Mouse (Mus musculus): ENCODE measurements around the gene Tstd1.

- TF ChIP-seq CTCF (IDR thresholded peaks at IDR 0.05): no peak
- TF ChIP-seq EP300 (IDR thresholded peaks at IDR 0.05): no peak
Observed at GRCm38 (mm10) chr1:171457568-171457967, 38.9 kb downstream of the Tstd1 start.

Data from lung, postnatal 0 days (tissue).